Mouse (Mus musculus) A20 (cell line): ENCODE measurements around the gene Wdfy3.
"Not testable (repeated sequence)": the region's sequence is repeated elsewhere in the genome, so short reads cannot be mapped to it uniquely, and the experiment has no call there.

Experiments used
- DNase-seq: peaks from one replicate; pipeline ENCODE4 v3.0.0-alpha.2; 2011; ENCODE audit warnings: low read depth, low spot score

Wdfy3 gene

DNA sequence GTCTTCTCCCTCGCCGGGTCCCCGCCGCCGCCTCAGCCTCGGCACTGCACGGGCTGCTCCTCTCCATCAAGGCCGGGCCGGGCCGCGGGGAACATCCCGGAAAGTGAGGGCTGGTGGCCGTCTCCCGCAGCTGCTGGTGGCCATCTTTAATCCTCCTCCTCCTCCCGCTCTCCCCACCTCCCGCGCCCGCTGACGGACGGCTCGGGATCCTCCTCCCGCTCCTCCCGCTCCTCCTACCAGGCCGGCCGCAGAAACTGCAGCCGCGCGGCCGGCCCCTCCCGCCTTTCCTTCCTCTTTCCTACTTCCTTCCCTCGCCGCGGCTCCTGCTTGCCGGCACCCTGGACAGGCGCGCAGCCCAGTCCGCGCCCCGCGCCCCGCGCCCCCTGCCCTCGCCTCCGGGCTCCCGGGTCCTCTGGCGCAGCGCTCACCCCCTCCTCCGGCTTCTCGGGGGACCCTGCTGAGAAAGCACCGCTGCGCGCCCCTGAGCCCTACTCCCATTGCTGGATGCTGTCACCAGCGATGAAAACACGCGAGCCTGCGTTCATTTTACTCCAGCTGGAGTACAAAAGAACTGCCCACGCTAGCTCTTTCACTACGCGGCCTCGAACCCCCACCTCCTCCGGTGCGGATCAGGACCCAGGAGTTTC, at the start of gene Wdfy3:
TSS of gene Wdfy3 (minus strand) at position 155 of the 647 bp plus-strand sequence.
- DNase-seq = no peak

GRCm38 (mm10) chr5:102113009-102113408, 43.3 kb upstream of the Wdfy3 start:
- no peak for DNase-seq

GRCm38 (mm10) chr5:102112034-102112433, 42.3 kb upstream of the Wdfy3 start:
- DNase-seq = no peak

DNA sequence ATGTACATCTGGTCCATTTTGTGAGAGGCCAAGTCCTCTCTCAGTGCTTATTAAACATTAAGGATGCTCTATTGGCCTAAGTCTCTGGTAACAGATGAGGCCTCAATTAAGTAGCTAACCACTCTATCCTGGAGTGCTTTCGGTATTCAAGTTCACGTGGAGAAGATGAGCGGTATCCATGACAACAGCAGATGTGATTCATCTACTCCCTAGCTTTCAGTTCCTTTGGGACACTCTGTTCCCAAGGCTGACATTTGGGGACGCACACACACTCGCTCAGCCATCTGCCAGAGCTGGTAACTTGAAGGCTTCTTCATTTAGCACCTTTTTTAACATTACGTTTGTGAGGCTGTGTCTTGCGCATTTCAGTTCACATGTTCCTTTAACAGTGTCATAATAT, 40.3 kb upstream of the Wdfy3 start:
- no peak for DNase-seq

DNA sequence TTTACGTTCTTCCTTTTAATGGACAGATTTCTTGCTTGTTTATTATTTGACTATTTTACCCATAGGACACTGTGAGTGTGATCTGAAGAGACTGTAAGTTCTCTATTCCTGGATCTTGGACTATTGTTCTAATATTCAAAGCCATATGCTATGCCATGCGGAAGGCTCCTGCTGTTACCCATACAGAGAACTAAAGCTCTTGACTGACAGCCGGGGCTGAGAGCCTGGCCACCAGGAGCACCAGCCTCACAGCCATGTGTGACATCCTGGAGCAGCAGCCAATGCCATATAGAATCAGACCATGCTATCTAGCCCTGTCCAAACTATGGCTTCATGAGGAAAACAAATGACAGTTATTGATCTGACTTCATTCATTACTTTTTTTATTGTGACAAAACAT, 36.2 kb upstream of the Wdfy3 start:
- DNase-seq = no peak

DNA sequence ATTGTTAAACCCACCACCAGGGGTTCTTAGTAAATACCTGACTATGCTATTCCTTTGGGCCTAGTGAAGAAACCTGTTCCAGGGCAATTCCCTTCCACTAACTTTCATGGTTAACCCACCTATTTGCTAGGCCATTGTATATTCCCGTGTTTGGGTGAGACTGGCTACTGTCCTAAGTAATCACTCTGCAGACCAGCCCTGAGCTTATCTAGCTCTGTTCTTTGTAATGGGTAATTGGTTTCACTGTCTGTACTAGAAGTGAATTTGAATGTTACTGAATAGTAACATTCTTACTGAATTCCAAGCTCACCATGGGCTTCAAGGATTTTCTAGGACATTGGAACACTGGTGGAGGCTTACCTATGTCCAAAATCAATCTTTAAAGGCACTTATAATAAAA, 32.1 kb upstream of the Wdfy3 start:
- DNase-seq = not testable (repeated sequence)

DNA sequence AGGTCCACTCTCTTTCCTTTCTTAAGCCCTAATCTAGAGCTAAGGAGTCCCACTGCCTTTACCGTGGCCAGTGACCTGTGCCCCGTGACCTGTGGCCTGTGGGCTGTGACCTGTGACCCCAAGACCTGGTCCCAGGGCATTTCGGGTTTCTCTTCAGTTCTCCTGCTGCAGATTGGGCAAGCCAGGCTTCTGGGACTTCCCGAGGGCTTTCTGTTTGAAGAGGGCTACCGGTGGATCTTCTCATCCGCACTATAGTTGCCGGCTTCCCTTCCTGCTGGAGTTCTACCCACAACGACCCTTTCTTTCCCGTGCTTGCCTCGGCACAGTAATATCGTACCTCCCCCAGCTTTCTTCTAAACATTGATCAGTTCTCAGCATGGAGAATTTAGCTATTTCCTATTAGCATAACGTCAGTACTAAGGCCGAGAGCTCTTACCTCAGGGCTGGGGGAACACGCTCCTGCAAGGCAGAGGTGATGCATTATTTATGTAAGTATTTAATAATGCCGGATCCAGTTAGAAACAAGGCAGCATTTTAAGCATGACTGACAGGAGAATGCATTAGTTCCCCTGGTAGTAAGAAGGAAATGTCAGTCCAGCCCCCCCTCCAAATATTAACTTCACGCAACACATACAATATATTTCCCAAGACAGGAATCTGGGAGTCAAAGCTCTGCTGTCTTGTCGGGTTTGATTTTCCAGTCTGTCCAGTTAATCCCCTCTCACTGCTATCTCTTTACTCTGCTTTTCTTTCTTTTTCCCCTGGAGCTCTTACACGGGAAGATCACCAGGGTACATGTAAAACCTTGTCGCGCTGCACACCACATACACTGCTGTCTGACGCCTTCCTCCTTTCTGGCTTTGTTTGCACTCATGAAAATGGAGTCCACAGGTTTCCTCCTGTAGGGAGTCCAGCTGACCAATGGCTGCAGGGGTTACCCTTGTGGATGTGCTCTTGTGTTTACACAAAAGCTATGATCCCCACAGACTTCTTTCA, 30.8 kb upstream of the Wdfy3 start:
- no peak for DNase-seq

DNA sequence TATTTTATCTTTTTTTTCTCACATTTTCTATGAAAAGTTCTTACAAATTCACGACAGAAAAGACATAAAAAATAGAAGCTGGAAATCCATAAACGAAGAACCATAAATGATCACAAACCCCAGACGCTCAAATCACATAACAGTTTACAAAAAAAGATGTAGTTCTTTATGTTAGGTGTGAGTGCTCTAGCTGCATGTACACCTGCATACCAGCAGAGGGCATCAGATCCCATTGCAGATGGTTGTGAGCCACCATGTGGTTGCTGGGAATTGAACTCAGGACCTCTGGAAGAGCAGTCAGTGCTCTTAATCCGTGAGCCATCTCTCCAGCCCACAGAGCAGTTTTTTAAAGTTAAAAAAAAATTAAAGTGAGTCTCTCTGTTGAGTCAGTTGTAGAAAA, 25.9 kb upstream of the Wdfy3 start:
- DNase-seq = no peak

DNA sequence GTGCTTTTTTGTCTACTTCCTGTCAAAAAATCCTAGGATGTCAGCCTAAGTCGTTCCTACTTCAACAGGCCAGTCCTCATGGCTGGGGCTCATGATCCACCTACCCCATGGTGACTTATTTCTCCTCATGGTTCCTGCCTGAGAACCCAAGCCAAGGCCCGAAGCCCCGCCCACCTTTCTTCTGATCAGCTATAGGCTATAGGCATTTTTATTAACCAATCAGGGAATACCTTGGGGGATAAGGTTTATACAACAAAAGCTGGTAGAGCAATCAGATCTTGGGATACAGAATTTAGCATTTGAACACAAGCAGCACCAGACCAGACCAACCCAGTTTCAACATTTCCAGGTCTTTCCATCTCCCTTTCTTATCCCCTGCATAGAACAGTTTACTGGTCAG, 21.0 kb upstream of the Wdfy3 start:
- no peak for DNase-seq

DNA sequence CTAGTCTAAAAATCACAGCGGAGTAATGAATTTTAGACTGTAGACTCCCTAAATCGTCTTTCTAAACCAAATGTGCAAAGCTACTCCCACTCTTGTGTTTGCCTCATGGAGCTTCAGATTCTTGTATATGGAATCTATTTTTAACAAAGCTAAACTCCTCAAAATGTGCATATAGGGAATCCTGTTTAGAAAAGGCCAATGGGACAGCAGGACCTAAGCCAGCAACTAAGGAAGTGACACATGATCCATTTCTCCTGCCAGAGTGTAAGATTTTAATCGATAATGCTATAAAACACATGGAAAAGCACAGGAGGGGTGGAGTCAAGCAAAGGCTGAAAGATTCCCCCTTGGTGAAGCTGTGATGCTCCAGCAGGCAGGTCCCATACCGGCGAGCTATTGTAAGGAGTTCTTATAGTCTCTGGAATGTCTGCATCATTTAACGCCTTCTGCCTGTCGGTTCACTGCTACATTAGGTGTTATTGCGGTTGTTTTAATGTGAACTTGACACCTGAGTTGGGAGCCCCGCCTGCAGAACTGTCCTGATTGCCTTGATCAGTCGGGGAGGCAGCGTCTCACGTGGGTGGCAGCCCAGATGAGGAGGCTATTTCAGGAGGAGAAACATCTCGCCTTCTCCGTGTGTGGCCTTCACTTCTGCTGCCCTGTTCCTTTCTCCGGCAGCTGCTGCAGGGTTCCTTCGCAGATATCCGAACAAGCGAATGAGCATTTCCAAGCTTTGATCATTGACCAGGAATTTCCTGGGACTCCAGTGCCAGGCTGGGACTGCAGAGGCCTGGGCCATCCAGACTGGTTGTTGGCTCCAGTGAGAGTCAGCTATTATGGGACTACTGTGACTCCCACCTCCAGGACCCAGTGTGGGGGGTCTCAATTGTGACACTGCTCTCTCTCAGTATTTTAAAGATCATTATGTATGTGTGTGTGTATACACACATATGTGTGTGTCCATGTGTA, 15.3 kb upstream of the Wdfy3 start:
- DNase-seq = no peak

DNA sequence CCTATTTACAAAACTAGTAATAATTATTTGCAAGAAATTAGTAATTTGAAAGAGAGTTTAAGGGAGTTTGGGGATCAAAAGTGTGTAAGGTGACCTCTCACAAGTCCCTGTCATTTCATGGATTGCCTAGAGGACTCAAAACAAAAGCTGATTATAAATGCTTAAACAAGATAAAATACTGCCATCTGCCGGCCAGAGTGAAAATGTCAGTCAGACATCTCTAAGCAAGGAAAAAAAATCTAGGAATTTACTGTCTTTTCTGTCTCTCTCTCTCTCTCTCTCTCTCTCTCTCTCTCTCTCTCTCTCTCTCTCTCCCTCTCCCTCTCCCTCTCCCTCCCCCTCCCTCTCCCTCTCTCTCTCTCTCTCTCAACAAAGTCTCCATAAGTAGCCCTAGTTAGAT, 4.4 kb upstream of the Wdfy3 start:
- peak; percentile 13 for DNase-seq

GRCm38 (mm10) chr5:102072057-102072456, 2.3 kb upstream of the Wdfy3 start:
- no peak for DNase-seq

- no peak for DNase-seq
These were observed 1.5 kb upstream of the Wdfy3 start for GRCm38 (mm10) chr5:102071241-102071640.

- no peak for DNase-seq
These were observed 1.1 kb upstream of the Wdfy3 start for GRCm38 (mm10) chr5:102070788-102071187.

- no peak for DNase-seq
These were observed 670 bp upstream of the Wdfy3 start for GRCm38 (mm10) chr5:102070414-102070768.

GRCm38 (mm10) chr5:102069051-102069766, 512 bp downstream of the Wdfy3 start:
- DNase-seq = no peak

GRCm38 (mm10) chr5:102066458-102066857, 3.3 kb downstream of the Wdfy3 start:
- DNase-seq = no peak

GRCm38 (mm10) chr5:102063013-102063752, 6.5 kb downstream of the Wdfy3 start:
- no peak for DNase-seq

GRCm38 (mm10) chr5:102061816-102062215, 7.9 kb downstream of the Wdfy3 start:
- no peak for DNase-seq

DNA sequence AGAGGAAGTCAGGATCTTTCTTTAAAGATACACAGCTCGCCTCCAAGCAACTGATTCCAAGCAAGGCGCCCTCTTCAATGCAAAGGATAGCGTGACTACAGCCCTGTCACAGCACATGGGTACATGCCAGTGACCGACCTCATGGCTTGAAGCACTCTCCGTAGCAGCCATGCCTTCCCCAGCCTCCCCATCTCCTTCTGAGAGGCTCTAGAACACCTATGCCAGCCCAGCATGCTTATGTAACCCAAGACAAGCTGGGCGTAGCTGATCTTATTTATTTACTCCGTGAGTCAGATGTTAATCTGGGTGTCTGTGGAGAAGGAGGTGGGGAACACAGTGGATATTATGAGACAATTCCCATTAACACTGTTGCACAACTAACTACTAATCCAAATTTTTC, 13.8 kb downstream of the Wdfy3 start:
- DNase-seq = no peak
